Mouse (Mus musculus) G1E (cell line): ENCODE measurements around the gene Slc45a1.

Experiments used
- CTCF ChIP-seq: IDR thresholded peaks from 2 replicates; pipeline ENCODE4 v1.5.1; 2012; ENCODE audit warnings: low read depth, low read length, inconsistent platforms, mixed read lengths
- GATA1 ChIP-seq: IDR thresholded peaks from 2 replicates; pipeline ENCODE4 v1.6.1; 2012; ENCODE audit warnings: borderline replicate concordance, low read length, inconsistent platforms, mixed read lengths
- GATA2 ChIP-seq: IDR thresholded peaks from 2 replicates; pipeline ENCODE4 v1.6.1; 2012; ENCODE audit warnings: low read depth, low read length, inconsistent platforms, borderline replicate concordance
- POLR2AphosphoS5 ChIP-seq: IDR thresholded peaks from 2 replicates; pipeline ENCODE4 v1.6.1; 2012; ENCODE audit warnings: low read depth, low read length, inconsistent platforms; ENCODE audit not compliant: insufficient replicate concordance

DNA sequence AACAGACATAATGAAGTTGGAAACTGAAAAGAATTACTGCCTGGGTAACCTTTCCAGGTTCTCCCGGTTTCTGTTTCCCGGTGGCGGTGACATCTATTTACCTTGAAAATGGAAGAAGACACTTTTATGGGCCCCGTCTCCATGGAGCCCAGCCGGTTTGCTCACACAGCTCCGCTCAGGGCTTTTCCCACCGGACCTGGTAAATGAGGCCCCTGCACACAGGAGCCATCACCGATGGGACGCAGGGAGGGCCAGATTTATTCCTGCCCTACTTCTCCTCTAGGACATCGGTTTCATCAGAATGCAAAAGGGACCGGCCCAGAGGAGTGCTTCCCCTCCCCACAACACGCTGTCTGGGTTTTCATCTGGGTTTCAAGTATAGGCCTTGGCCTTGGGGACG lies 24.1 kb upstream of the Slc45a1 start:
- TF ChIP-seq GATA1: no peak
- no peak for TF ChIP-seq CTCF
- no peak for TF ChIP-seq POLR2AphosphoS5
- TF ChIP-seq GATA2: no peak
